ENCODE assay signal across 9 mouse cellular contexts in the genomic region with DNA sequence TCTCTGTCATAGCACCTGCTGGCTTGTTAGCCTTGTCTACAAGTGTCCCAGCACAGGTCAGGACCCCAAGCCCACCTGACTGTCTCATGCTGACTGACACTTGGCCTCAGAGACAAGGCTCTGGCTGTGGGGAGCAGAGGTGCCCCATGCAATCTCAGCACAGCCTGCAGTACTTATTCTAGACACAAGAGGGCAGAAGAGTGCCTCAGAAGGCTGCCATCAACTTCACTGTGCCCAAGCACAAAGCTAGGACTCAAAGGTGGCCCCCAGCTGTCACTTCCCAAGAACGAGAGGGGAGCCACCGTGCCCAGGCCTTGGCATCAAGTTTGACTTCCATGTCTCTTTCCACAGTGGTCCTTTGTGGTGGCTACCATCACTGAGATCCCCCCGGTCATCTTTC. TPM values are rescaled to one million over a fixed set of nuclear protein-coding genes. Genes with fewer than 3 reads are reported as not detected.
DNase-seq lines count a peak whose midpoint lies in the region; ATAC-seq and TF ChIP-seq lines count a peak whose summit lies in the region.
"Had no signal": no experiment of that assay in that cellular context is flagged by ENCODE, and none has a peak within 500 bp of the region (broad histone marks: within the 10 kb centered on the region; RNA-seq: fewer than 3 reads in every experiment).

No protein-coding gene starts in this region.

- no peak overlapping the region for H3K27ac ChIP-seq in kidney, postnatal 0 days
- peak overlapping the region; percentile 99 for H3K27ac ChIP-seq in liver, embryonic 12.5 days
- no peak overlapping the region for H3K27ac ChIP-seq in stomach, embryonic 16.5 days (ENCODE audit: low read length)
- H3K27ac ChIP-seq: embryonic facial prominence, embryonic 15.5 days had no signal

- no peaks in the 10 kb centered on the region for H3K27me3 ChIP-seq in kidney, postnatal 0 days (ENCODE audit: insufficient read depth, low read length)
- H3K27me3 ChIP-seq in liver, embryonic 12.5 days (replicated peaks), result no peaks in the 10 kb centered on the region
- H3K27me3 ChIP-seq in stomach, embryonic 16.5 days (ENCODE audit: control insufficient read depth, insufficient read depth, low read length), result no peaks in the 10 kb centered on the region
- H3K27me3 ChIP-seq: embryonic facial prominence, embryonic 15.5 days had no signal

- H3K9me3 ChIP-seq in kidney, postnatal 0 days (replicated peaks; ENCODE audit: low read length), result no peaks in the 10 kb centered on the region
- no peaks in the 10 kb centered on the region for H3K9me3 ChIP-seq in liver, embryonic 12.5 days (replicated peaks)
- no peaks in the 10 kb centered on the region for H3K9me3 ChIP-seq in stomach, embryonic 16.5 days (replicated peaks; ENCODE audit: control insufficient read depth, low read length)
- H3K9me3 ChIP-seq: embryonic facial prominence, embryonic 15.5 days had no signal

- peaks cover 6% of the 10 kb centered on the region for H3K36me3 ChIP-seq in kidney, postnatal 0 days (ENCODE audit: insufficient read depth, low read length)
- H3K36me3 ChIP-seq in liver, embryonic 12.5 days, result peaks cover 34% of the 10 kb centered on the region
- no peaks in the 10 kb centered on the region for H3K36me3 ChIP-seq in stomach, embryonic 16.5 days (ENCODE audit: control insufficient read depth, insufficient read depth, low read length)

- H3K9ac ChIP-seq in kidney, postnatal 0 days (ENCODE audit: low read depth, low read length), result no peak overlapping the region
- peak overlapping the region; percentile 54 for H3K9ac ChIP-seq in liver, embryonic 12.5 days
- no peak overlapping the region for H3K9ac ChIP-seq in stomach, embryonic 16.5 days (ENCODE audit: low read length)
- H3K9ac ChIP-seq: embryonic facial prominence, embryonic 15.5 days had no signal

- DNase-seq in urinary bladder, postnatal 10 days (ENCODE audit: low spot score), result peak; percentile 31
- no peak for DNase-seq in urinary bladder, adult 2 months (ENCODE audit: low spot score)
- peak; percentile 88 to 93 for DNase-seq in cerebellum, postnatal 10 days
- peak; percentile 78 to 88 for DNase-seq in frontal cortex, postnatal 36 days (ENCODE audit: low spot score in 2 of 2)
- peak; percentile 66 for DNase-seq in kidney, postnatal 0 days (ENCODE audit: low spot score)
- DNase-seq in natural killer cell, adult 2 months (ENCODE audit: low spot score in 2 of 2), result peak; percentile 24 to 37

- no peak overlapping the region for H3K4me2 ChIP-seq in kidney, postnatal 0 days (ENCODE audit: low read length)
- H3K4me2 ChIP-seq in liver, embryonic 12.5 days, result no peak overlapping the region; the same call in 1 of the 2 replicates
- H3K4me2 ChIP-seq in stomach, embryonic 16.5 days (ENCODE audit: low read depth, low read length), result no peak overlapping the region
- H3K4me2 ChIP-seq: embryonic facial prominence, embryonic 15.5 days had no signal

- no peak for ATAC-seq in kidney, postnatal 0 days (replicated peaks; ENCODE audit: low FRiP score, low read depth)
- ATAC-seq in liver, embryonic 12.5 days, result no peak
- ATAC-seq in stomach, embryonic 16.5 days (ENCODE audit: insufficient read depth, low FRiP score), result peak; percentile 17; the same call in 1 of the 2 replicates

- WGBS in kidney, postnatal 0 days, result 35% methylated on average over 3 of the region's 3 CpGs
- WGBS in liver, embryonic 12.5 days (ENCODE audit: insufficient replicate concordance), result 36% methylated on average over 3 of the region's 3 CpGs
- WGBS in stomach, embryonic 16.5 days, result 34% methylated on average over 3 of the region's 3 CpGs

- peak; percentile 93 for TF ChIP-seq CTCF in kidney, postnatal 0 days (IDR thresholded peaks at IDR 0.05; ENCODE audit: low read depth)

- no peak overlapping the region for H3K4me3 ChIP-seq in kidney, postnatal 0 days (replicated peaks; ENCODE audit: low read depth, low read length)
- no peak overlapping the region for H3K4me3 ChIP-seq in liver, embryonic 12.5 days
- H3K4me3 ChIP-seq in stomach, embryonic 16.5 days (replicated peaks; ENCODE audit: low read length), result no peak overlapping the region
- H3K4me3 ChIP-seq: embryonic facial prominence, embryonic 15.5 days had no signal

- 0 out of 2 replicates have a peak, but pooled peaks cover 3% of the 10 kb centered on the region for H3K4me1 ChIP-seq in kidney, postnatal 0 days (replicated peaks; ENCODE audit: insufficient read depth, low read length)
- H3K4me1 ChIP-seq in liver, embryonic 12.5 days, result peaks cover 70% of the 10 kb centered on the region
- H3K4me1 ChIP-seq in stomach, embryonic 16.5 days (ENCODE audit: control insufficient read depth, insufficient read depth, low read length), result no peaks in the 10 kb centered on the region

RNA-seq across cellular contexts. Expression of gene Hdac11, which starts 8.7 kb away (rescaled TPM):
- polyA plus RNA-seq in urinary bladder, adult 2 months (2012; rRNA removed), result 24.2 and 26.6 TPM in 2 replicates
- polyA plus RNA-seq in kidney, postnatal 0 days (2015; fragmentation: Nextera tagmentation; extraction: Ambion mirVana), result 16.2 and 17.3 TPM in 2 replicates
- polyA plus RNA-seq in liver, embryonic 12.5 days (2016; fragmentation: Nextera tagmentation; extraction: Ambion mirVana), result 6.0 and 7.5 TPM in 2 replicates
- 8.3 and 12.3 TPM in 2 replicates for polyA plus RNA-seq in stomach, embryonic 16.5 days (2015; fragmentation: Nextera tagmentation; extraction: Ambion mirVana)

RNA-seq across cellular contexts. Expression of gene Fbln2, which starts 47.0 kb away (rescaled TPM):
- 60.4 and 68.7 TPM in 2 replicates for polyA plus RNA-seq in urinary bladder, adult 2 months (2012; rRNA removed)
- 20.9 and 22.0 TPM in 2 replicates for polyA plus RNA-seq in kidney, postnatal 0 days (2015; fragmentation: Nextera tagmentation; extraction: Ambion mirVana)
- 15.9 and 17.0 TPM in 2 replicates for polyA plus RNA-seq in liver, embryonic 12.5 days (2016; fragmentation: Nextera tagmentation; extraction: Ambion mirVana)
- 63.0 TPM in 2 replicates for polyA plus RNA-seq in stomach, embryonic 16.5 days (2015; fragmentation: Nextera tagmentation; extraction: Ambion mirVana)

RNA-seq across cellular contexts. Expression of gene Nup210, which starts 48.6 kb away (rescaled TPM):
- polyA plus RNA-seq in urinary bladder, adult 2 months (2012; rRNA removed), result 1.3 and 2.8 TPM in 2 replicates
- 11.7 and 14.1 TPM in 2 replicates for polyA plus RNA-seq in kidney, postnatal 0 days (2015; fragmentation: Nextera tagmentation; extraction: Ambion mirVana)
- 54.0 and 55.6 TPM in 2 replicates for polyA plus RNA-seq in liver, embryonic 12.5 days (2016; fragmentation: Nextera tagmentation; extraction: Ambion mirVana)
- polyA plus RNA-seq in stomach, embryonic 16.5 days (2015; fragmentation: Nextera tagmentation; extraction: Ambion mirVana), result 12.8 and 12.9 TPM in 2 replicates
